Mouse (Mus musculus) cortical plate, adult 2 months (tissue): ENCODE results near the gene Ly9. TPM values are rescaled to one million over a fixed set of nuclear protein-coding genes. Genes with fewer than 3 reads are reported as not detected.

ENCODE experiments used
- H3K27ac ChIP-seq: fragments of 200-500 bp; 2 replicates; pipeline ENCODE4 v1.5.1; 2012; ENCODE audit warnings: low read length, control low read depth, inconsistent platforms; ENCODE audit not compliant: insufficient read depth
- H3K4me1 ChIP-seq: fragments of 200-500 bp; 2 replicates; pipeline ENCODE4 v1.6.1; 2011; ENCODE audit warnings: low read length; ENCODE audit not compliant: control insufficient read depth, insufficient read depth
- H3K4me3 ChIP-seq: fragments of 200-500 bp; 2 replicates; pipeline ENCODE4 v1.5.1; 2011; ENCODE audit warnings: mild to moderate bottlenecking, low read length, control low read depth; ENCODE audit not compliant: insufficient read depth
- CTCF ChIP-seq: fragments of 200-500 bp; IDR thresholded peaks from 2 replicates; pipeline ENCODE4 v1.5.1; 2011; ENCODE audit warnings: mild to moderate bottlenecking, control low read depth, low read length; ENCODE audit not compliant: insufficient read depth; ENCODE audit errors: extremely low read depth
- POLR2A ChIP-seq: fragments of 200-500 bp; IDR thresholded peaks from 2 replicates; pipeline ENCODE4 v1.6.1; 2011; ENCODE audit warnings: mild to moderate bottlenecking, low read length, control low read depth; ENCODE audit not compliant: insufficient read depth; ENCODE audit errors: extremely low read depth
- polyA plus RNA-seq: library from polyadenylated mRNA; depleted of rRNA; stranded (reverse); fragments of >200 nt; gene quantifications from 2 replicates; pipeline ENCODE4 v1.2.3, GENCODE M21; 2012; rRNA removed

Ly9 gene
- polyA plus RNA-seq: 0.26 and 0.27 TPM in 2 replicates

- no peak for TF ChIP-seq CTCF
Measured at GRCm38 (mm10) chr1:171607176-171607575, at the start of gene Ly9. Gene Ly9 (minus strand): TSS chr1:171607410.

GRCm38 (mm10) chr1:171652734-171653133, 45.5 kb upstream of the Ly9 start, which contains the start of gene Slamf7:
Gene Slamf7 (minus strand): TSS chr1:171653035.
- no peaks in the 10 kb centered on the region for H3K4me1 ChIP-seq
- H3K27ac ChIP-seq: no peak within 1 kb of the TSS
- no peak for TF ChIP-seq CTCF
- TF ChIP-seq POLR2A: no peak
- H3K4me3 ChIP-seq: no peak within 1 kb of the TSS

More at GRCm38 (mm10) chr1:171607176-171607575, at the start of gene Ly9:
- no peak within 1 kb of the TSS for H3K27ac ChIP-seq
- no peaks in the 10 kb centered on the region for H3K4me1 ChIP-seq
- no peak within 1 kb of the TSS for H3K4me3 ChIP-seq

- Histone ChIP-seq H3K4me1 (no peaks in the 10 kb centered on the region), H3K27ac (no peak overlapping the region), H3K4me3 (no peak overlapping the region)
- TF ChIP-seq POLR2A (no peak), CTCF (no peak)
Measured at GRCm38 (mm10) chr1:171648840-171649239, 41.6 kb upstream of the Ly9 start.

GRCm38 (mm10) chr1:171647716-171648115, 40.5 kb upstream of the Ly9 start:
- no peaks in the 10 kb centered on the region for H3K4me1 ChIP-seq
- no peak for TF ChIP-seq POLR2A
- TF ChIP-seq CTCF: no peak
- H3K27ac ChIP-seq: no peak overlapping the region
- H3K4me3 ChIP-seq: no peak overlapping the region

GRCm38 (mm10) chr1:171646429-171646940, 39.3 kb upstream of the Ly9 start:
- Histone ChIP-seq H3K27ac (no peak overlapping the region), H3K4me3 (no peak overlapping the region), H3K4me1 (no peaks in the 10 kb centered on the region)
- TF ChIP-seq CTCF (no peak), POLR2A (no peak)

- Histone ChIP-seq H3K27ac (no peak overlapping the region), H3K4me1 (0 out of 2 replicates have a peak, but pooled peaks cover 2% of the 10 kb centered on the region), H3K4me3 (no peak overlapping the region)
- TF ChIP-seq CTCF (no peak), POLR2A (no peak)
Measured at GRCm38 (mm10) chr1:171643612-171644011, 36.4 kb upstream of the Ly9 start.

- H3K27ac ChIP-seq: no peak overlapping the region
- H3K4me1 ChIP-seq: peaks cover 2% of the 10 kb centered on the region; the same call in 1 of the 2 replicates
- H3K4me3 ChIP-seq: no peak overlapping the region
- TF ChIP-seq POLR2A (no peak), CTCF (no peak)
Measured at GRCm38 (mm10) chr1:171640796-171641195, 33.6 kb upstream of the Ly9 start.

GRCm38 (mm10) chr1:171638686-171639085, 31.5 kb upstream of the Ly9 start:
- Histone ChIP-seq H3K27ac (no peak overlapping the region), H3K4me3 (no peak overlapping the region), H3K4me1 (peaks cover 2% of the 10 kb centered on the region; the same call in 1 of the 2 replicates)
- no peak for TF ChIP-seq CTCF
- TF ChIP-seq POLR2A: no peak

GRCm38 (mm10) chr1:171637101-171637500, 29.9 kb upstream of the Ly9 start:
- H3K4me3 ChIP-seq: no peak overlapping the region
- no peak for TF ChIP-seq CTCF
- TF ChIP-seq POLR2A: no peak
- H3K4me1 ChIP-seq: peaks cover 2% of the 10 kb centered on the region; the same call in 1 of the 2 replicates
- H3K27ac ChIP-seq: no peak overlapping the region

- no peak for TF ChIP-seq CTCF
- no peak for TF ChIP-seq POLR2A
- Histone ChIP-seq H3K27ac (no peak overlapping the region), H3K4me3 (no peak overlapping the region), H3K4me1 (peaks cover 2% of the 10 kb centered on the region; the same call in 1 of the 2 replicates)
Measured at GRCm38 (mm10) chr1:171635696-171636095, 28.5 kb upstream of the Ly9 start.

GRCm38 (mm10) chr1:171631447-171631846, 24.2 kb upstream of the Ly9 start:
- TF ChIP-seq CTCF (no peak), POLR2A (no peak)
- Histone ChIP-seq H3K4me1 (no peaks in the 10 kb centered on the region), H3K4me3 (no peak overlapping the region), H3K27ac (no peak overlapping the region)
